8 mouse cellular contexts compared by ENCODE assay signal in genomic region chr15:77904363-77904892, GRCm38 (mm10). TPM values are rescaled to one million over a fixed set of nuclear protein-coding genes. Genes with fewer than 3 reads are reported as not detected.
DNase-seq lines count a peak whose midpoint lies in the region; ATAC-seq and TF ChIP-seq lines count a peak whose summit lies in the region.
"Had no signal": no experiment of that assay in that cellular context is flagged by ENCODE, and none has a peak within 500 bp of the region (broad histone marks: within the 10 kb centered on the region; RNA-seq: fewer than 3 reads in every experiment).

No protein-coding gene starts in this region.

- H3K27ac ChIP-seq in lung, embryonic 16.5 days (ENCODE audit: low read length): peak overlapping the region; percentile 95
- no peak overlapping the region for H3K27ac ChIP-seq in lung, postnatal 0 days (ENCODE audit: low read length)
- peak overlapping the region; percentile 86; the same call in 1 of the 2 replicates for H3K27ac ChIP-seq in embryonic facial prominence, embryonic 12.5 days
- H3K27ac ChIP-seq in liver, embryonic 14.5 days: no peak overlapping the region
- no peak overlapping the region for H3K27ac ChIP-seq in midbrain, embryonic 10.5 days (replicated peaks)

- H3K9ac ChIP-seq in lung, embryonic 16.5 days (ENCODE audit: low read length): peak overlapping the region; percentile 34
- no peak overlapping the region for H3K9ac ChIP-seq in lung, postnatal 0 days (replicated peaks; ENCODE audit: low read depth)
- H3K9ac ChIP-seq in embryonic facial prominence, embryonic 12.5 days: no peak overlapping the region
- no peak overlapping the region for H3K9ac ChIP-seq in liver, embryonic 14.5 days (replicated peaks)

- whole genome bisulfite sequencing in lung, embryonic 16.5 days: 17% methylated on average over 12 of the region's 12 CpGs
- 26% methylated on average over 10 of the region's 12 CpGs for WGBS in lung, postnatal 0 days
- WGBS in embryonic facial prominence, embryonic 12.5 days: 13% methylated on average over 12 of the region's 12 CpGs
- 21% methylated on average over 12 of the region's 12 CpGs for WGBS in liver, embryonic 14.5 days (ENCODE audit: insufficient replicate concordance)
- WGBS in midbrain, embryonic 10.5 days: 31% methylated on average over 12 of the region's 12 CpGs

- no peaks in the 10 kb centered on the region for H3K36me3 ChIP-seq in lung, embryonic 16.5 days (ENCODE audit: control insufficient read depth, insufficient read depth, low read length)
- H3K36me3 ChIP-seq in lung, postnatal 0 days (ENCODE audit: insufficient read depth, low read length): no peaks in the 10 kb centered on the region
- no peaks in the 10 kb centered on the region for H3K36me3 ChIP-seq in embryonic facial prominence, embryonic 12.5 days
- no peaks in the 10 kb centered on the region for H3K36me3 ChIP-seq in liver, embryonic 14.5 days (replicated peaks; ENCODE audit: control insufficient read depth, insufficient read depth, low read depth)
- no peaks in the 10 kb centered on the region for H3K36me3 ChIP-seq in midbrain, embryonic 10.5 days

- no peak for TF ChIP-seq EP300 in lung, postnatal 0 days (IDR thresholded peaks at IDR 0.05)
- TF ChIP-seq EP300 in liver, embryonic 14.5 days (IDR thresholded peaks at IDR 0.05; ENCODE audit: low read depth): no peak

- H3K4me3 ChIP-seq in lung, embryonic 16.5 days (ENCODE audit: low read length): no peak overlapping the region
- H3K4me3 ChIP-seq in lung, postnatal 0 days (ENCODE audit: low read depth, low read length): no peak overlapping the region
- H3K4me3 ChIP-seq in embryonic facial prominence, embryonic 12.5 days: no peak overlapping the region
- no peak overlapping the region for H3K4me3 ChIP-seq in liver, embryonic 14.5 days (ENCODE audit: insufficient read depth in 1 of 2, low read depth in 2 of 2, low read length in 2 of 2)
- no peak overlapping the region for H3K4me3 ChIP-seq in midbrain, embryonic 10.5 days
- H3K4me3 ChIP-seq: erythroblast, embryonic 14.5 days had no signal

- H3K4me1 ChIP-seq in lung, embryonic 16.5 days (replicated peaks; ENCODE audit: control insufficient read depth, insufficient read depth, low read length): peaks cover 37% of the 10 kb centered on the region
- H3K4me1 ChIP-seq in lung, postnatal 0 days (ENCODE audit: insufficient read depth, low read depth, low read length): peaks cover 21% of the 10 kb centered on the region; the same call in 1 of the 2 replicates
- H3K4me1 ChIP-seq in embryonic facial prominence, embryonic 12.5 days: peaks cover 19% of the 10 kb centered on the region
- H3K4me1 ChIP-seq in liver, embryonic 14.5 days (replicated peaks; ENCODE audit: control insufficient read depth in 2 of 2, insufficient read depth in 2 of 2, low read length in 1 of 2): peaks cover 0 to 9% of the 10 kb centered on the region in 2 experiments; a peak in 2 of 4 replicates
- H3K4me1 ChIP-seq in midbrain, embryonic 10.5 days: peaks cover 34% of the 10 kb centered on the region

- H3K4me2 ChIP-seq in lung, embryonic 16.5 days (ENCODE audit: low read depth, low read length): peak overlapping the region; percentile 53; the same call in 1 of the 2 replicates
- H3K4me2 ChIP-seq in lung, postnatal 0 days (replicated peaks; ENCODE audit: low read depth, low read length): no peak overlapping the region
- 0 out of 2 replicates have a peak overlapping the region, but pooled peaks have one; percentile 24 for H3K4me2 ChIP-seq in embryonic facial prominence, embryonic 12.5 days (replicated peaks)
- 0 out of 2 replicates have a peak overlapping the region, but pooled peaks have one; percentile 5 for H3K4me2 ChIP-seq in liver, embryonic 14.5 days (ENCODE audit: low read depth)

- H3K27me3 ChIP-seq in lung, embryonic 16.5 days (ENCODE audit: control insufficient read depth, insufficient read depth, low read depth, low read length): no peaks in the 10 kb centered on the region
- H3K27me3 ChIP-seq in lung, postnatal 0 days (replicated peaks; ENCODE audit: insufficient read depth, low read length): no peaks in the 10 kb centered on the region
- H3K27me3 ChIP-seq in embryonic facial prominence, embryonic 12.5 days: 0 out of 2 replicates have a peak, but pooled peaks cover 5% of the 10 kb centered on the region
- H3K27me3 ChIP-seq in liver, embryonic 14.5 days (ENCODE audit: control insufficient read depth, insufficient read depth, low read length): peaks cover 2% of the 10 kb centered on the region; the same call in 1 of the 2 replicates
- H3K27me3 ChIP-seq in midbrain, embryonic 10.5 days (ENCODE audit: low read depth, poor library complexity, severe bottlenecking): peaks cover 41% of the 10 kb centered on the region

- no peak for DNase-seq in lung, postnatal 0 days (ENCODE audit: low spot score)
- no peak for DNase-seq in liver, embryonic 14.5 days (ENCODE audit: low read depth in 3 of 3, low spot score in 3 of 3)
- peak; percentile 34 for DNase-seq in yolk sac, embryonic 10.5 days (ENCODE audit: low spot score)
- DNase-seq in midbrain, embryonic 10.5 days (ENCODE audit: low spot score): no peak
- DNase-seq in cerebellum, adult 9-11 months: no peak

- no peak for ATAC-seq in lung, embryonic 16.5 days (ENCODE audit: low read depth)
- no peak for ATAC-seq in lung, postnatal 0 days
- no peak for ATAC-seq in embryonic facial prominence, embryonic 12.5 days (ENCODE audit: insufficient number of reproducible peaks, insufficient read depth, low FRiP score, low TSS enrichment)
- ATAC-seq in liver, embryonic 14.5 days (ENCODE audit: insufficient read depth): no peak

- no peak for TF ChIP-seq CTCF in lung, postnatal 0 days (IDR thresholded peaks at IDR 0.05)
- TF ChIP-seq CTCF in liver, embryonic 14.5 days (IDR thresholded peaks at IDR 0.05; ENCODE audit: low read depth): no peak

- H3K9me3 ChIP-seq in lung, embryonic 16.5 days (ENCODE audit: control insufficient read depth, low read length): no peaks in the 10 kb centered on the region
- H3K9me3 ChIP-seq in lung, postnatal 0 days (ENCODE audit: low read length): no peaks in the 10 kb centered on the region
- no peaks in the 10 kb centered on the region for H3K9me3 ChIP-seq in embryonic facial prominence, embryonic 12.5 days
- no peaks in the 10 kb centered on the region for H3K9me3 ChIP-seq in liver, embryonic 14.5 days (ENCODE audit: control insufficient read depth, low read length)
- H3K9me3 ChIP-seq in midbrain, embryonic 10.5 days (replicated peaks): no peaks in the 10 kb centered on the region

RNA-seq across cellular contexts. Expression of gene Txn2, which starts 24.4 kb away (rescaled TPM):
- polyA plus RNA-seq in lung, embryonic 16.5 days (2015; fragmentation: Nextera tagmentation; extraction: Ambion mirVana): 182 and 185 TPM in 2 replicates
- polyA plus RNA-seq in lung, postnatal 0 days (2015; fragmentation: Nextera tagmentation; extraction: Ambion mirVana): 121 and 122 TPM in 2 replicates
- polyA plus RNA-seq in embryonic facial prominence, embryonic 12.5 days (2016; fragmentation: Nextera tagmentation; extraction: Ambion mirVana): 220 and 236 TPM in 2 replicates
- 121 and 142 TPM in 2 replicates for polyA plus RNA-seq in liver, embryonic 14.5 days (2012; rRNA removed)
- polyA plus RNA-seq in liver, embryonic 14.5 days (2014; fragmentation: Nextera tagmentation; extraction: Ambion mirVana): 199 and 218 TPM in 2 replicates
- 285 and 291 TPM in 2 replicates for polyA plus RNA-seq in midbrain, embryonic 10.5 days (2016; fragmentation: Nextera tagmentation; extraction: Ambion mirVana)

RNA-seq across cellular contexts. Expression of gene Foxred2, which starts 52.1 kb away (rescaled TPM):
- polyA plus RNA-seq in lung, embryonic 16.5 days (2015; fragmentation: Nextera tagmentation; extraction: Ambion mirVana): 2.7 and 3.7 TPM in 2 replicates
- 0.21 and 0.24 TPM in 2 replicates for polyA plus RNA-seq in lung, postnatal 0 days (2015; fragmentation: Nextera tagmentation; extraction: Ambion mirVana)
- polyA plus RNA-seq in embryonic facial prominence, embryonic 12.5 days (2016; fragmentation: Nextera tagmentation; extraction: Ambion mirVana): 8.1 and 8.6 TPM in 2 replicates
- 1.2 and 1.3 TPM in 2 replicates for polyA plus RNA-seq in liver, embryonic 14.5 days (2012; rRNA removed)
- polyA plus RNA-seq in liver, embryonic 14.5 days (2014; fragmentation: Nextera tagmentation; extraction: Ambion mirVana): 1.3 and 1.4 TPM in 2 replicates
- polyA plus RNA-seq in midbrain, embryonic 10.5 days (2016; fragmentation: Nextera tagmentation; extraction: Ambion mirVana): 6.4 and 6.5 TPM in 2 replicates

Comparison
In these comparisons a context has a peak if more than half of its experiments do, and no peak if none do; other contexts are left out.
1. H3K27ac ChIP-seq: peak in lung, embryonic 16.5 days (single experiment) and embryonic facial prominence, embryonic 12.5 days (single experiment); none in lung, postnatal 0 days (single experiment), liver, embryonic 14.5 days (single experiment) and midbrain, embryonic 10.5 days (single experiment).